Mouse (Mus musculus) gastrocnemius, adult 2 months (tissue): Measurements from ENCODE around the gene Myzap. TPM values are rescaled to one million over a fixed set of nuclear protein-coding genes. Genes with fewer than 3 reads are reported as not detected.
A peak's percentile ranks its signal among the peaks of the same experiment; 100 is the strongest.

Source experiments
- DNase-seq: peaks from one replicate; pipeline ENCODE4 v3.0.0; 2022
- H3K27ac ChIP-seq: fragments of 200-600 bp; 2 replicates; pipeline ENCODE4 v1.8.1; 2022; ENCODE audit warnings: mild to moderate bottlenecking
- H3K4me3 ChIP-seq: fragments of 200-600 bp; 2 replicates; pipeline ENCODE4 v1.8.1; 2022; ENCODE audit warnings: mild to moderate bottlenecking, moderate library complexity
- CTCF ChIP-seq: fragments of 200-600 bp; IDR thresholded peaks from 2 replicates; pipeline ENCODE4 v1.8.1; 2022; ENCODE audit warnings: antibody characterized with exemption, mild to moderate bottlenecking, moderate library complexity
- intact Hi-C: fragments of 180-260 bp; cut with DNase I; formaldehyde crosslinking; loops from one replicate; pipeline ENCODE4 v1.15.1; 2025
- total RNA-seq, 2 experiments: library from RNA; stranded (reverse); gene quantifications; 2 replicates each; pipeline ENCODE4 v1.2.3; 2021

The Myzap gene
- total RNA-seq, 2 experiments from 2014 or later = 3.7 to 5.1 TPM

DNA sequence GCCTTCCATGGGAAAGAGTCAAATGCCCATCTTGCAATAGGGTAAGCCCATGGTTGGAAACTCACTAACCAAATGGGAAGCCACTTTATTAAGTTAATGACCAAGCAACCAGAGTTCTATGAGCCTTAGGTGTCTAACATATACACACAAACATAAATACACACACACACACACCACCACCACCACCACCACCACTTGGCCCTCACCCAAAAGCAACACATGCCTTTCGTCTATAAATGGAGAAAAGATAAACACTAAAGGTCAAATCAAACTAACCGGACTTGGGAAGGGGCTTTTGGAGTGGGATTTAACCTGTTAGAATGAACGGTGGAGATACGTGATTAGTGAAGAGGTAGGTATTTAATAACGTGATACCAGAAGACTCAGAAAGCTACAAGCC lies 1.1 kb downstream of the Myzap start:
- Histone ChIP-seq H3K4me3 (peak overlapping the region; percentile 79), H3K27ac (peak overlapping the region; percentile 85)
- intact Hi-C loops = no loop called here
- no peak for DNase-seq
- TF ChIP-seq CTCF = no peak

- H3K4me3 ChIP-seq = peak overlapping the region; percentile 79
- TF ChIP-seq CTCF = no peak
- no peak overlapping the region for H3K27ac ChIP-seq
- no peak for DNase-seq
- intact Hi-C loops = no loop called here
These were observed 2.4 kb downstream of the Myzap start for GRCm38 (mm10) chr9:71589771-71590170.

DNA sequence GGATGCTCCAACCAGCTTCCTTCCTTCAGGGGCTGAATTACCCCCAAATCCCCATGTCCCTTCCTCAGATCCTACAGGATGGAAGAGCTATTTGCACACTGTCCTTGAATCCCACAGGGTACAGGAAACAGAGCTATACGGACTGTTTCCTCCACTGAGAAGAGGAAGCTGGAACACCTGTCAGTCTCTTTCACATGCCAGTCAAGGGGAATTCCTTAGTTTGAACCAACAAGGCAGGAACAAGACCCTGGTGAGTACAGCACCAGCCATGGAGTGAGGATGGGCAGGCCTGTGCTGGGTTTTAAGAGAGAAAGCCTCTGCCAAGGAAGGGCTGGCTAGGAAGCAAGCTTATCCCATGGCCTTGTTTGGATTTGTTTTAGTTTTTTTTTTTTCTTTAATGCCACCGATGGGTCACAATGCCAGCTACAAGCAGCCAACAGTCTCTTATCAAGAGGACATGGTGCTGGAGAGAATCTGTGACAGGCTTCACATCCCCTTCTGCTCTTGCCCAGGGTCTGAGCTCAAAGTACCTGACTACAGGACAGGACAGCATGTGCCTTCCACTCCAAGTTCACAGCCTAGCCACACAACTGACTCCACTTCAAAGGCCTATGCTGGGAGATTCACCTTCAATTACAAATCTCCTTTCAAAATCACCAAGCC lies 3.1 kb downstream of the Myzap start:
- DNase-seq = no peak
- intact Hi-C loops = no loop called here
- no peak for TF ChIP-seq CTCF
- Histone ChIP-seq H3K4me3 (peak overlapping the region; percentile 26), H3K27ac (peak overlapping the region; percentile 35)

- H3K27ac ChIP-seq = no peak overlapping the region
- DNase-seq = no peak
- no peak overlapping the region for H3K4me3 ChIP-seq
- no peak for TF ChIP-seq CTCF
- intact Hi-C loops = no loop called here
These were observed 5.8 kb downstream of the Myzap start for GRCm38 (mm10) chr9:71586408-71586807.

DNA sequence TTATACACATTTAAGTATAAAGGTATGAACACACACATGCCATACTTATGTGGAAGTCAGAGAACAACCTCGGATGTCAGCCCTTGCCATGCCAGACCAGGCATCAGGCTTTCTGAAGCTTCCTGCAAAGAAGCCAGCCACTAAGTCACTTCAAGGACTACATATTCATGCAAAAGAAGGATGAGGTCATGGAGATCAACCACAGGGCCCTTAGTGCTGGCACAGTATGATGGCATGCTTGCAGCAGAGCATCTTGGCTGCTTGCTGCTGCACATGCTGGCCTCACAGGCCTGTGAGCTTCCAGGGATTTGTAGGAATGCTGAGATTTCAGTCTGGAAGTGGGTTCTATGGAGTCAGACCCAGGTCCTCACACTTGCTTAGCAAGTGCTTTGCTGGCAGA lies 9.4 kb downstream of the Myzap start:
- H3K4me3 ChIP-seq = no peak overlapping the region
- DNase-seq = no peak
- H3K27ac ChIP-seq = peak overlapping the region; percentile 46; the same call in 1 of the 2 replicates
- intact Hi-C loops = no loop called here
- no peak for TF ChIP-seq CTCF

DNA sequence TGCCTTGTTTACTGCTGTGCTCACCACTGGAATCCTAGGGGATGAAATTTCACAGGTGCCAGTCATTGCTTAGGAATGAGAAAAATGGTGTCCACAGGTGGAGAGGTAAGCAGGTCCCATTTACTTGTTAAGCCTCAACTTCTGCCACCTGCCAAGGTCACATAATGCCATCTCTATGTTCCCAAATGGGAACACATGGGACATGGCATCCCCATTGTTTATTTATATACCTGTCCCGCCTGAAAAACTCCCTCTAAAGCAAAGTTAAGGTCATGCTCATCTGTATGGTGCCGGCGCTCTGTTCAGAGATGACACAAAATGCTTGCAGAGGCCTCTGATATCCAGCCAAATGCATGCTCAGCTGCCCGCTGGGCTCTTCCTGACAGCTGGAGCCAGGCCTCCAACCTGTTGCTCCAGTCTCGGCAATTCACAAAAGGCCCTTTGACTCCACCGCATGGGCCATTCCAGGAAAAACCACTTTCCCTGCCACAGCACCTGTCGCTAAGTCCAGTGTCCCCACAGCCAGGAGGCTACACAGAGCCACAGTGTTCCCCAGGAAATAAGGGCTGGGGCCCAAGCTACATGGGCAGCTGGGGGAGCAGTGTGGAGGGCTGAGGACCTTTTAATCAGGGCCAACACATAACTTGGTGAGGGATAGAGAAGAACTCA lies 13.1 kb downstream of the Myzap start:
- peak; percentile 48 for DNase-seq
- peak overlapping the region; percentile 13; the same call in 1 of the 2 replicates for H3K27ac ChIP-seq
- TF ChIP-seq CTCF = no peak
- intact Hi-C loops = no loop called here
- no peak overlapping the region for H3K4me3 ChIP-seq

GRCm38 (mm10) chr9:71574440-71574839 lies 17.7 kb downstream of the Myzap start:
- no peak overlapping the region for H3K4me3 ChIP-seq
- intact Hi-C loops = no loop called here
- TF ChIP-seq CTCF = no peak
- no peak for DNase-seq
- no peak overlapping the region for H3K27ac ChIP-seq

- Histone ChIP-seq H3K27ac (no peak overlapping the region), H3K4me3 (no peak overlapping the region)
- DNase-seq = no peak
- no peak for TF ChIP-seq CTCF
- intact Hi-C loops = no loop called here
These were observed 18.3 kb downstream of the Myzap start for GRCm38 (mm10) chr9:71573771-71574340.

GRCm38 (mm10) chr9:71571150-71571633 lies 21.0 kb downstream of the Myzap start:
- no peak for TF ChIP-seq CTCF
- peak; percentile 24 for DNase-seq
- peak overlapping the region; percentile 53 for H3K27ac ChIP-seq
- no peak overlapping the region for H3K4me3 ChIP-seq
- intact Hi-C loops = no loop called here

DNA sequence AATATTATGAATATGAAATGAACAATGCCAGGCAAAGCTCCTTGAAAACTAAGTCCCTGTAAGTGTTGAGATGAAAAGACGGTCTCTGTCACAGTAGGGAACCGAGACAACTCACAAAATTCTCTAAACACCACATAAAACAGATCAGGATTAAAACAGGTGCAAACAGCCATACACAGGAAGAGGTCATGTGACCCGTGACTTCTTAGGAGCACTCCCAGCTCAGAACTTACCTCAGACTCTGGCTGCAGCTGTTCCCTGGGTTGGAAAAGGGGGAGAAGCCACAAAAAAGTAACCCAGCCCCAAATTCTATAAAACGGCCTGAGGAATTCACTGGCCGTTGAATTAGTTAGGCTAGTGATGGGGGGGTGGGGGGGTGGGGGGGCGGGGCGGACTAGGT lies 22.0 kb downstream of the Myzap start:
- Histone ChIP-seq H3K27ac (no peak overlapping the region), H3K4me3 (no peak overlapping the region)
- TF ChIP-seq CTCF = no peak
- DNase-seq = no peak
- intact Hi-C loops = no loop called here

GRCm38 (mm10) chr9:71568323-71568942 lies 23.7 kb downstream of the Myzap start:
- peak overlapping the region; percentile 81 for H3K27ac ChIP-seq
- no peak for TF ChIP-seq CTCF

GRCm38 (mm10) chr9:71567391-71567790 lies 24.8 kb downstream of the Myzap start:
- intact Hi-C loops = no loop called here
- no peak for TF ChIP-seq CTCF
- Histone ChIP-seq H3K27ac (peak overlapping the region; percentile 81), H3K4me3 (no peak overlapping the region)
- no peak for DNase-seq

More at GRCm38 (mm10) chr9:71568323-71568942, 23.7 kb downstream of the Myzap start:
- DNase-seq = peak; percentile 23
- intact Hi-C loops = no loop called here
- H3K4me3 ChIP-seq = no peak overlapping the region

DNA sequence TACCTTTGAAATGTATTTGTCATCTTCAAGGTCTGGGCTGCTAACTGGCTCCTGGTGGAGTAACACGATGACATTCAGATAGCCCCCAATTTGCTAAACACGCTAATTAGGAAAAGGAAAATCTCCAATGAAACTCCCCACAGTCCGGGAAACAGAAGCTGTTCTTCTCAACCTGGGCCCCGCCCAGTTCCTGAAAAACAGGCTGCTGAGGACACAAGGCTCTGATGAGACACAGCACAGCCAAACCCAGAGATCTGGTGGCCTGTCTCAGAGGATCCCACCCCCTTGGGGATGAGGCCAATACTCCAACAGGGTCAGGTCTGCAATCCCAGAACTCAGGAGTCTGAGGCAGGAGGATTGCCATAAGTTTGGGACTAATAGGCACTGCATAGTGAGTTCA lies 25.4 kb downstream of the Myzap start:
- TF ChIP-seq CTCF = no peak
- Histone ChIP-seq H3K27ac (peak overlapping the region; percentile 81), H3K4me3 (no peak overlapping the region)
- peak; percentile 42 for DNase-seq
- intact Hi-C loops = no loop called here
